Mouse (Mus musculus) layer of hippocampus, postnatal 25 days (tissue): ENCODE results near the gene Nudt16l1. TPM values are rescaled to one million over a fixed set of nuclear protein-coding genes. Genes with fewer than 3 reads are reported as not detected.

ENCODE experiments used
- DNase-seq, 2 experiments: peaks; one replicate each; pipeline ENCODE4 v3.0.0; 2022; ENCODE audit warnings: mixed read lengths in 2 of 2, low spot score in 1 of 2; ENCODE audit errors: extremely low spot score in 1 of 2
- total RNA-seq, 2 experiments: library from RNA; stranded (reverse); gene quantifications; 2 replicates each; pipeline ENCODE4 v1.2.3; 2021

The Nudt16l1 gene
- 10 to 100 TPM; 68.8 to 78.4 TPM for total RNA-seq

GRCm38 (mm10) chr16:4938461-4938860 is at the start of gene Nudt16l1:
TSS of gene Nudt16l1 (plus strand) at chr16:4938761.
- DNase-seq = no peak

GRCm38 (mm10) chr16:4890201-4890709 is 48.3 kb upstream of the Nudt16l1 start:
- no peak for DNase-seq

GRCm38 (mm10) chr16:4892171-4892570 is 46.4 kb upstream of the Nudt16l1 start:
- no peak for DNase-seq

GRCm38 (mm10) chr16:4894201-4894908 is 44.2 kb upstream of the Nudt16l1 start:
- DNase-seq = no peak

- no peak for DNase-seq
These were observed 42.1 kb upstream of the Nudt16l1 start for GRCm38 (mm10) chr16:4896249-4897027.

- DNase-seq = no peak
These were observed 41.3 kb upstream of the Nudt16l1 start for GRCm38 (mm10) chr16:4897146-4897730.

GRCm38 (mm10) chr16:4898881-4899280 is 39.7 kb upstream of the Nudt16l1 start:
- DNase-seq = no peak

GRCm38 (mm10) chr16:4899711-4900110 is 38.9 kb upstream of the Nudt16l1 start:
- DNase-seq = no peak

GRCm38 (mm10) chr16:4901167-4901566 is 37.4 kb upstream of the Nudt16l1 start:
- DNase-seq = no peak

GRCm38 (mm10) chr16:4902390-4902789 is 36.2 kb upstream of the Nudt16l1 start:
- DNase-seq = no peak

- no peak for DNase-seq
These were observed 35.0 kb upstream of the Nudt16l1 start for GRCm38 (mm10) chr16:4903491-4904102.

GRCm38 (mm10) chr16:4904878-4905277 is 33.7 kb upstream of the Nudt16l1 start:
- no peak for DNase-seq

- DNase-seq = no peak
These were observed 33.0 kb upstream of the Nudt16l1 start for GRCm38 (mm10) chr16:4905591-4905990.

GRCm38 (mm10) chr16:4906559-4906958 is 32.0 kb upstream of the Nudt16l1 start:
- DNase-seq = no peak

GRCm38 (mm10) chr16:4907386-4907785 is 31.2 kb upstream of the Nudt16l1 start:
- no peak for DNase-seq

GRCm38 (mm10) chr16:4907972-4908371 is 30.6 kb upstream of the Nudt16l1 start:
- no peak for DNase-seq

GRCm38 (mm10) chr16:4909745-4910144 is 28.8 kb upstream of the Nudt16l1 start:
- no peak for DNase-seq

- DNase-seq = no peak
These were observed 27.8 kb upstream of the Nudt16l1 start for GRCm38 (mm10) chr16:4910758-4911157.

GRCm38 (mm10) chr16:4912074-4912648 is 26.4 kb upstream of the Nudt16l1 start:
- DNase-seq = no peak
